Mouse (Mus musculus): ENCODE measurements at regions not wholly inside any gene's neighbourhood (a gene's known extent, or its start where the extent isn't known, plus 50 kb on each side); places are given as distances from the start of the nearest gene placed in this dataset.

- H3K27ac ChIP-seq (ENCODE audit: low read depth, low read length), result no peak overlapping the region
- WGBS, result 73% methylated on average over 2 of the region's 2 CpGs
- no peak overlapping the region for H3K4me2 ChIP-seq (ENCODE audit: low read length)
- no peaks in the 10 kb centered on the region for H3K4me1 ChIP-seq (ENCODE audit: control insufficient read depth, insufficient read depth, low read depth, low read length)
- H3K9me3 ChIP-seq (ENCODE audit: control insufficient read depth, low read length), result no peaks in the 10 kb centered on the region
- no peak for ATAC-seq
- H3K9ac ChIP-seq (ENCODE audit: low read depth, low read length), result no peak overlapping the region
- H3K4me3 ChIP-seq (ENCODE audit: low read length), result no peak overlapping the region
- no peaks in the 10 kb centered on the region for H3K27me3 ChIP-seq (replicated peaks; ENCODE audit: control insufficient read depth, insufficient read depth, low read length)
- H3K36me3 ChIP-seq (ENCODE audit: control insufficient read depth, insufficient read depth, low read length), result no peaks in the 10 kb centered on the region
Observed at GRCm38 (mm10) chr14:14552201-14552600, 149.9 kb upstream of the Slc4a7 start.

- Histone ChIP-seq H3K27ac (ENCODE audit: low read depth, low read length) (no peak overlapping the region), H3K27me3 (replicated peaks; ENCODE audit: control insufficient read depth, insufficient read depth, low read length) (no peaks in the 10 kb centered on the region), H3K9me3 (ENCODE audit: control insufficient read depth, low read length) (no peaks in the 10 kb centered on the region; the same call in 1 of the 2 replicates), H3K9ac (ENCODE audit: low read depth, low read length) (no peak overlapping the region), H3K4me2 (ENCODE audit: low read length) (no peak overlapping the region), H3K4me3 (ENCODE audit: low read length) (no peak overlapping the region), H3K36me3 (ENCODE audit: control insufficient read depth, insufficient read depth, low read length) (no peaks in the 10 kb centered on the region), H3K4me1 (ENCODE audit: control insufficient read depth, insufficient read depth, low read depth, low read length) (no peaks in the 10 kb centered on the region)
- no peak for ATAC-seq
- WGBS, result 67% methylated on average over 4 of the region's 4 CpGs
Observed at GRCm38 (mm10) chr14:14574851-14575250, 127.2 kb upstream of the Slc4a7 start.

GRCm38 (mm10) chr14:14591939-14592338, 110.1 kb upstream of the Slc4a7 start:
- H3K27ac ChIP-seq (ENCODE audit: low read depth, low read length), result no peak overlapping the region
- 83% methylated on average over 2 of the region's 2 CpGs for WGBS
- ATAC-seq, result no peak

GRCm38 (mm10) chr14:14594753-14595152, 107.3 kb upstream of the Slc4a7 start:
- 88% methylated on average over 6 of the region's 6 CpGs for WGBS
- Histone ChIP-seq H3K4me1 (ENCODE audit: control insufficient read depth, insufficient read depth, low read depth, low read length) (no peaks in the 10 kb centered on the region), H3K27me3 (replicated peaks; ENCODE audit: control insufficient read depth, insufficient read depth, low read length) (no peaks in the 10 kb centered on the region), H3K4me2 (ENCODE audit: low read length) (no peak overlapping the region), H3K36me3 (ENCODE audit: control insufficient read depth, insufficient read depth, low read length) (no peaks in the 10 kb centered on the region), H3K27ac (ENCODE audit: low read depth, low read length) (no peak overlapping the region), H3K9me3 (ENCODE audit: control insufficient read depth, low read length) (no peaks in the 10 kb centered on the region), H3K9ac (ENCODE audit: low read depth, low read length) (no peak overlapping the region), H3K4me3 (ENCODE audit: low read length) (no peak overlapping the region)
- ATAC-seq, result no peak

More at GRCm38 (mm10) chr14:14591939-14592338, 110.1 kb upstream of the Slc4a7 start:
- Histone ChIP-seq H3K9ac (ENCODE audit: low read depth, low read length) (no peak overlapping the region), H3K9me3 (ENCODE audit: control insufficient read depth, low read length) (no peaks in the 10 kb centered on the region), H3K4me2 (ENCODE audit: low read length) (no peak overlapping the region), H3K27me3 (replicated peaks; ENCODE audit: control insufficient read depth, insufficient read depth, low read length) (no peaks in the 10 kb centered on the region), H3K4me1 (ENCODE audit: control insufficient read depth, insufficient read depth, low read depth, low read length) (no peaks in the 10 kb centered on the region), H3K4me3 (ENCODE audit: low read length) (no peak overlapping the region), H3K36me3 (ENCODE audit: control insufficient read depth, insufficient read depth, low read length) (no peaks in the 10 kb centered on the region)

GRCm38 (mm10) chr14:14596057-14596809, 105.8 kb upstream of the Slc4a7 start:
- H3K4me1 ChIP-seq (ENCODE audit: control insufficient read depth, insufficient read depth, low read depth, low read length), result no peaks in the 10 kb centered on the region
- no peak for ATAC-seq
- WGBS, result 93% methylated on average over 3 of the region's 3 CpGs
- no peak overlapping the region for H3K4me3 ChIP-seq (ENCODE audit: low read length)
- no peak overlapping the region for H3K27ac ChIP-seq (ENCODE audit: low read depth, low read length)
- H3K9me3 ChIP-seq (ENCODE audit: control insufficient read depth, low read length), result no peaks in the 10 kb centered on the region
- no peaks in the 10 kb centered on the region for H3K36me3 ChIP-seq (ENCODE audit: control insufficient read depth, insufficient read depth, low read length)
- no peaks in the 10 kb centered on the region for H3K27me3 ChIP-seq (replicated peaks; ENCODE audit: control insufficient read depth, insufficient read depth, low read length)
- H3K4me2 ChIP-seq (ENCODE audit: low read length), result no peak overlapping the region
- H3K9ac ChIP-seq (ENCODE audit: low read depth, low read length), result no peak overlapping the region

GRCm38 (mm10) chr14:14599586-14599985, 102.5 kb upstream of the Slc4a7 start:
- no peak for ATAC-seq
- Histone ChIP-seq H3K4me2 (ENCODE audit: low read length) (no peak overlapping the region), H3K4me1 (ENCODE audit: control insufficient read depth, insufficient read depth, low read depth, low read length) (no peaks in the 10 kb centered on the region), H3K4me3 (ENCODE audit: low read length) (no peak overlapping the region), H3K9ac (ENCODE audit: low read depth, low read length) (no peak overlapping the region), H3K27me3 (replicated peaks; ENCODE audit: control insufficient read depth, insufficient read depth, low read length) (no peaks in the 10 kb centered on the region), H3K9me3 (ENCODE audit: control insufficient read depth, low read length) (no peaks in the 10 kb centered on the region), H3K27ac (ENCODE audit: low read depth, low read length) (no peak overlapping the region), H3K36me3 (ENCODE audit: control insufficient read depth, insufficient read depth, low read length) (no peaks in the 10 kb centered on the region)
- WGBS, result 70% methylated on average over 2 of the region's 2 CpGs

GRCm38 (mm10) chr14:14599990-14600389, 102.1 kb upstream of the Slc4a7 start:
- Histone ChIP-seq H3K4me1 (ENCODE audit: control insufficient read depth, insufficient read depth, low read depth, low read length) (no peaks in the 10 kb centered on the region), H3K36me3 (ENCODE audit: control insufficient read depth, insufficient read depth, low read length) (no peaks in the 10 kb centered on the region), H3K4me3 (ENCODE audit: low read length) (no peak overlapping the region), H3K9ac (ENCODE audit: low read depth, low read length) (no peak overlapping the region), H3K9me3 (ENCODE audit: control insufficient read depth, low read length) (no peaks in the 10 kb centered on the region), H3K27me3 (replicated peaks; ENCODE audit: control insufficient read depth, insufficient read depth, low read length) (no peaks in the 10 kb centered on the region), H3K27ac (ENCODE audit: low read depth, low read length) (no peak overlapping the region), H3K4me2 (ENCODE audit: low read length) (no peak overlapping the region)
- no peak for ATAC-seq
- 88% methylated on average over 6 of the region's 6 CpGs for WGBS

GRCm38 (mm10) chr14:14603439-14603838, 98.6 kb upstream of the Slc4a7 start:
- H3K9me3 ChIP-seq (ENCODE audit: control insufficient read depth, low read length), result no peaks in the 10 kb centered on the region
- 86% methylated on average over 1 of the region's 1 CpGs for WGBS
- no peak overlapping the region for H3K27ac ChIP-seq (ENCODE audit: low read depth, low read length)
- H3K9ac ChIP-seq (ENCODE audit: low read depth, low read length), result no peak overlapping the region
- H3K36me3 ChIP-seq (ENCODE audit: control insufficient read depth, insufficient read depth, low read length), result no peaks in the 10 kb centered on the region
- no peak overlapping the region for H3K4me3 ChIP-seq (ENCODE audit: low read length)
- H3K4me1 ChIP-seq (ENCODE audit: control insufficient read depth, insufficient read depth, low read depth, low read length), result no peaks in the 10 kb centered on the region
- H3K4me2 ChIP-seq (ENCODE audit: low read length), result no peak overlapping the region
- ATAC-seq, result no peak
- no peaks in the 10 kb centered on the region for H3K27me3 ChIP-seq (replicated peaks; ENCODE audit: control insufficient read depth, insufficient read depth, low read length)

GRCm38 (mm10) chr14:14607074-14607473, 95.0 kb upstream of the Slc4a7 start:
- Histone ChIP-seq H3K9ac (ENCODE audit: low read depth, low read length) (no peak overlapping the region), H3K27ac (ENCODE audit: low read depth, low read length) (no peak overlapping the region), H3K27me3 (replicated peaks; ENCODE audit: control insufficient read depth, insufficient read depth, low read length) (no peaks in the 10 kb centered on the region), H3K4me1 (ENCODE audit: control insufficient read depth, insufficient read depth, low read depth, low read length) (no peaks in the 10 kb centered on the region), H3K4me3 (ENCODE audit: low read length) (no peak overlapping the region), H3K36me3 (ENCODE audit: control insufficient read depth, insufficient read depth, low read length) (no peaks in the 10 kb centered on the region), H3K9me3 (ENCODE audit: control insufficient read depth, low read length) (no peaks in the 10 kb centered on the region), H3K4me2 (ENCODE audit: low read length) (no peak overlapping the region)
- ATAC-seq, result no peak
- 96% methylated on average over 3 of the region's 3 CpGs for WGBS

All from hindbrain, embryonic 16.5 days (tissue).